Mouse (Mus musculus): ENCODE results near the gene Ubc.

Gene Ubc

GRCm38 (mm10) chr5:125382673-125383558, 7.1 kb downstream of the Ubc start:
- DNase-seq (ENCODE audit: low spot score): no peak

- DNase-seq (ENCODE audit: low spot score): no peak
These were observed 7.9 kb downstream of the Ubc start for GRCm38 (mm10) chr5:125381954-125382672.

GRCm38 (mm10) chr5:125378919-125379318, 11.1 kb downstream of the Ubc start:
- DNase-seq (ENCODE audit: low spot score): no peak

- no peak for DNase-seq (ENCODE audit: low spot score)
These were observed 12.8 kb downstream of the Ubc start for GRCm38 (mm10) chr5:125377214-125377613.

- DNase-seq (ENCODE audit: low spot score): no peak
These were observed 14.1 kb downstream of the Ubc start for GRCm38 (mm10) chr5:125375871-125376270.

- DNase-seq (ENCODE audit: low spot score): no peak
These were observed 18.0 kb downstream of the Ubc start for GRCm38 (mm10) chr5:125372027-125372426.

GRCm38 (mm10) chr5:125370950-125371693, 18.9 kb downstream of the Ubc start:
- DNase-seq (ENCODE audit: low spot score): no peak

- peak; percentile 54 for DNase-seq (ENCODE audit: low spot score)
These were observed 21.4 kb downstream of the Ubc start for GRCm38 (mm10) chr5:125368568-125368967.

- no peak for DNase-seq (ENCODE audit: low spot score)
These were observed 21.8 kb downstream of the Ubc start for GRCm38 (mm10) chr5:125368156-125368555.

GRCm38 (mm10) chr5:125364851-125365429, 25.1 kb downstream of the Ubc start:
- no peak for DNase-seq (ENCODE audit: low spot score)

GRCm38 (mm10) chr5:125363894-125364293, 26.1 kb downstream of the Ubc start:
- no peak for DNase-seq (ENCODE audit: low spot score)

GRCm38 (mm10) chr5:125360981-125361510, 29.0 kb downstream of the Ubc start:
- DNase-seq (ENCODE audit: low spot score): no peak

GRCm38 (mm10) chr5:125360566-125360965, 29.4 kb downstream of the Ubc start:
- no peak for DNase-seq (ENCODE audit: low spot score)

- no peak for DNase-seq (ENCODE audit: low spot score)
These were observed 31.8 kb downstream of the Ubc start for GRCm38 (mm10) chr5:125358270-125358608.

- no peak for DNase-seq (ENCODE audit: low spot score)
These were observed 32.3 kb downstream of the Ubc start for GRCm38 (mm10) chr5:125357543-125358269.

- DNase-seq (ENCODE audit: low spot score): no peak
These were observed 34.4 kb downstream of the Ubc start for GRCm38 (mm10) chr5:125355650-125356049.

GRCm38 (mm10) chr5:125354885-125355492, 35.0 kb downstream of the Ubc start:
- no peak for DNase-seq (ENCODE audit: low spot score)

- no peak for DNase-seq (ENCODE audit: low spot score)
These were observed 37.2 kb downstream of the Ubc start for GRCm38 (mm10) chr5:125352781-125353294.

GRCm38 (mm10) chr5:125351939-125352338, 38.1 kb downstream of the Ubc start:
- no peak for DNase-seq (ENCODE audit: low spot score)

GRCm38 (mm10) chr5:125351057-125351456, 38.9 kb downstream of the Ubc start:
- DNase-seq (ENCODE audit: low spot score): no peak

- DNase-seq (ENCODE audit: low spot score): no peak
These were observed 40.6 kb downstream of the Ubc start for GRCm38 (mm10) chr5:125349391-125349790.

Data from ovary, postnatal 14 days (tissue).